Mouse (Mus musculus): ENCODE results near the gene Krt28. TPM values are rescaled to one million over a fixed set of nuclear protein-coding genes. Genes with fewer than 3 reads are reported as not detected.

Krt28 gene
- polyA plus RNA-seq, 1 experiment from 2014 or later: 0.09 TPM

- no peak for ATAC-seq
- H3K36me3 ChIP-seq: no peaks in the 10 kb centered on the region
- H3K9me3 ChIP-seq: no peaks in the 10 kb centered on the region
- H3K27ac ChIP-seq: no peak within 1 kb of the TSS
- no peak within 1 kb of the TSS for H3K4me3 ChIP-seq (replicated peaks)
- WGBS: 74% methylated on average over 12 of the region's 12 CpGs
- H3K4me2 ChIP-seq (replicated peaks): no peak within 1 kb of the TSS
- H3K27me3 ChIP-seq (replicated peaks): no peaks in the 10 kb centered on the region
- no peak within 1 kb of the TSS for H3K9ac ChIP-seq
- no peaks in the 10 kb centered on the region for H3K4me1 ChIP-seq (replicated peaks)
Measured at GRCm38 (mm10) chr11:99351004-99351403, 23.7 kb downstream of the Krt28 start, which contains the start of gene Krt27. Gene Krt27 (minus strand): TSS chr11:99351104.

DNA sequence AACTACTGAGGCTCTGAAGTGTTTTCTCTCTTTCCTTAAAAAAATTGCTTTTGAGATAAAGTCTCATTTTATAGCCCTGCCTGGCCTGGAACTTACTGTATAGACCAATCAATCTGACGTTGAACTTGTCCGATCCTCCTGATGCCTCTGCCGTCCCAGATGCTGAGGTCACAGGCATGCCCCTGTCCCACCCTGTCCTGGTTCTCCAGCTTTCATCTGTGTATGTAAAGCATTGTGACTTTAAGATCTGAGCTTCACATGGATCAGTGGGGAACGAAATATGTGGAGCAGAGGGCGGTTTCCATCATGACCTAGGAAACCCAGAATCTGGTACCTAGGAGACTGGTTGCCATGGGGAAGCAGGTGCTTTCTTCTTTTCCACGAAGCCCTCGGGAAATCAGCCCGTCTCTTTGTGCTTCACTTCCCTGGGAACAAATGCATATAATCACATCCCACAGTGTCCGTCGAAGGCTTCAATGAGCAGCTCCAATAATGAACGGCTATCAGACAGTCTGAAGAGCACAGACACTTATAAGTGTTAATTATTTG lies 35.3 kb downstream of the Krt28 start:
- Histone ChIP-seq H3K4me1 (replicated peaks) (no peaks in the 10 kb centered on the region), H3K27me3 (replicated peaks) (no peaks in the 10 kb centered on the region), H3K9me3 (no peaks in the 10 kb centered on the region), H3K9ac (no peak overlapping the region), H3K27ac (no peak overlapping the region), H3K4me3 (replicated peaks) (no peak overlapping the region), H3K4me2 (replicated peaks) (no peak overlapping the region), H3K36me3 (no peaks in the 10 kb centered on the region)
- WGBS: 79% methylated on average over 11 of the region's 11 CpGs
- no peak for ATAC-seq

GRCm38 (mm10) chr11:99337866-99338265 lies 36.8 kb downstream of the Krt28 start, which contains the start of gene Krt26:
Gene Krt26 (minus strand): TSS chr11:99337966.
- WGBS: 92% methylated on average over 11 of the region's 11 CpGs
- H3K9ac ChIP-seq: no peak within 1 kb of the TSS

GRCm38 (mm10) chr11:99333426-99333825 lies 41.3 kb downstream of the Krt28 start:
- no peaks in the 10 kb centered on the region for H3K9me3 ChIP-seq

More at GRCm38 (mm10) chr11:99337866-99338265, 36.8 kb downstream of the Krt28 start, which contains the start of gene Krt26:
- Histone ChIP-seq H3K36me3 (no peaks in the 10 kb centered on the region), H3K27ac (no peak within 1 kb of the TSS), H3K4me3 (replicated peaks) (no peak within 1 kb of the TSS), H3K4me2 (replicated peaks) (no peak within 1 kb of the TSS), H3K4me1 (replicated peaks) (no peaks in the 10 kb centered on the region), H3K27me3 (replicated peaks) (no peaks in the 10 kb centered on the region), H3K9me3 (no peaks in the 10 kb centered on the region)
- no peak for ATAC-seq

GRCm38 (mm10) chr11:99329655-99330054 lies 45.0 kb downstream of the Krt28 start:
- no peak overlapping the region for H3K9ac ChIP-seq
- H3K9me3 ChIP-seq: no peaks in the 10 kb centered on the region
- no peaks in the 10 kb centered on the region for H3K27me3 ChIP-seq (replicated peaks)
- no peak overlapping the region for H3K27ac ChIP-seq
- 54% methylated on average over 2 of the region's 2 CpGs for WGBS
- H3K4me2 ChIP-seq (replicated peaks): no peak overlapping the region
- no peak overlapping the region for H3K4me3 ChIP-seq (replicated peaks)
- no peaks in the 10 kb centered on the region for H3K36me3 ChIP-seq
- no peaks in the 10 kb centered on the region for H3K4me1 ChIP-seq (replicated peaks)
- no peak for ATAC-seq

More at GRCm38 (mm10) chr11:99333426-99333825, 41.3 kb downstream of the Krt28 start:
- no peak overlapping the region for H3K4me3 ChIP-seq (replicated peaks)
- H3K27me3 ChIP-seq (replicated peaks): no peaks in the 10 kb centered on the region
- no peak for ATAC-seq
- H3K4me2 ChIP-seq (replicated peaks): no peak overlapping the region
- H3K36me3 ChIP-seq: no peaks in the 10 kb centered on the region
- WGBS: 51% methylated on average over 13 of the region's 13 CpGs
- H3K9ac ChIP-seq: no peak overlapping the region
- H3K27ac ChIP-seq: no peak overlapping the region
- H3K4me1 ChIP-seq (replicated peaks): no peaks in the 10 kb centered on the region

DNA sequence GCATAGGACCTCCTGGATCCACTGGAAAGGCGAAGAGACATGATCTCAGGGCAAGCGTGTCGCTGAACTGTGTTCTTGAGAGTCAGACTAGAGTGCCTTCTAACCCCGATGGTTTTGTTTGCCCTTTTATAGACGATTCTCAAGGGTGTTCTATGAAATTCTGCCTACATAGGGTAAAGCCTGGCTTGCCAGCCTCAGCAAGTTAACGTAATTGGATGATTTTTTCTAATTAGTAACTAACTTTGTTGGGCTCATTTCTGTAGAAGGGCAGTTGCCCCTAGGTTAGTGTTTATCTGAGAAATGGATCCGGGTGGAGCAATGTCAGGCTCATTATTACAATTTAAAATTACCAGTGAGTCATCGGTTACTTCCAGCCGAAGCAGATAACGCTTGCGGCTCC lies 51.9 kb downstream of the Krt28 start, which contains the start of gene Krt25:
Gene Krt25, minus strand, starts transcription at position 101 of the 400 bp plus-strand sequence.
- WGBS: 90% methylated on average over 11 of the region's 11 CpGs
- Histone ChIP-seq H3K27me3 (replicated peaks) (no peaks in the 10 kb centered on the region), H3K27ac (no peak within 1 kb of the TSS), H3K4me2 (replicated peaks) (no peak within 1 kb of the TSS), H3K36me3 (no peaks in the 10 kb centered on the region), H3K4me1 (replicated peaks) (no peaks in the 10 kb centered on the region; the same call in 1 of the 2 replicates), H3K9ac (no peak within 1 kb of the TSS), H3K4me3 (replicated peaks) (no peak within 1 kb of the TSS), H3K9me3 (no peaks in the 10 kb centered on the region)
- ATAC-seq: no peak

GRCm38 (mm10) chr11:99321094-99321493 lies 53.6 kb downstream of the Krt28 start:
- no peaks in the 10 kb centered on the region for H3K36me3 ChIP-seq
- no peak overlapping the region for H3K4me2 ChIP-seq (replicated peaks)
- no peaks in the 10 kb centered on the region for H3K27me3 ChIP-seq (replicated peaks)
- H3K4me1 ChIP-seq (replicated peaks): no peaks in the 10 kb centered on the region; the same call in 1 of the 2 replicates
- H3K9ac ChIP-seq: no peak overlapping the region
- no peak overlapping the region for H3K4me3 ChIP-seq (replicated peaks)
- 89% methylated on average over 14 of the region's 14 CpGs for WGBS
- ATAC-seq: no peak
- H3K9me3 ChIP-seq: no peaks in the 10 kb centered on the region
- H3K27ac ChIP-seq: no peak overlapping the region

DNA sequence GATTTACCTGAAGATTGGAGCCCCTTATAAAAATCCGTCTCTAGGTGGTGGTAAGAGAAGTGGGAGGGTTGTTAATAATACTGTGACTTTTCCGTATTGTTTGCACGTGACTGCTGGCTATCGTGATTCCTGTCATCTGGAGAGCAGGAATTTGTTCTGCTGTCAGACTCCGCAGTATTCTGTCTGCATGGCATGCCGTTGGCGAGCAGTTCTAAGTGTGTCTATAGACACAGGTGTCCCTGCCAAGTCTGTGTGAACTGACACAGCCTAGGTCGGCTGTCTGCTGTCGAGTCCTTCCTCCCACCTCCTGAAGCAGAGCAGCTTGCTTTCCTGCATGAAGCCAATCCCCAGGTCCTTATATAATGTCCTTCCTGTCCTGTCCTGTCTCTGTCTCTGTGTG lies 55.6 kb downstream of the Krt28 start:
- H3K27me3 ChIP-seq (replicated peaks): no peaks in the 10 kb centered on the region
- H3K36me3 ChIP-seq: no peaks in the 10 kb centered on the region
- H3K27ac ChIP-seq: no peak overlapping the region
- no peak overlapping the region for H3K4me3 ChIP-seq (replicated peaks)
- H3K4me2 ChIP-seq (replicated peaks): no peak overlapping the region
- no peak for ATAC-seq
- WGBS: 35% methylated on average over 9 of the region's 9 CpGs
- H3K9ac ChIP-seq: no peak overlapping the region
- H3K9me3 ChIP-seq: no peaks in the 10 kb centered on the region
- no peaks in the 10 kb centered on the region; the same call in 1 of the 2 replicates for H3K4me1 ChIP-seq (replicated peaks)

- Histone ChIP-seq H3K9me3 (no peaks in the 10 kb centered on the region), H3K36me3 (no peaks in the 10 kb centered on the region), H3K9ac (no peak overlapping the region), H3K4me2 (replicated peaks) (no peak overlapping the region), H3K27me3 (replicated peaks) (no peaks in the 10 kb centered on the region), H3K27ac (no peak overlapping the region), H3K4me3 (replicated peaks) (no peak overlapping the region), H3K4me1 (replicated peaks) (no peaks in the 10 kb centered on the region; the same call in 1 of the 2 replicates)
- no peak for ATAC-seq
- WGBS: 46% methylated on average over 8 of the region's 8 CpGs
Measured at GRCm38 (mm10) chr11:99316543-99316942, 58.2 kb downstream of the Krt28 start.

Other genes with a start within 250 kb of the Krt28 start
- 0.43 and 0.87 TPM in 2 replicates for gene Ccr7, start 219.8 kb downstream of the Krt28 start, polyA plus RNA-seq (2015; fragmentation: Nextera tagmentation; extraction: Ambion mirVana)
- gene Smarce1, start 143.9 kb downstream of the Krt28 start, polyA plus RNA-seq (2015; fragmentation: Nextera tagmentation; extraction: Ambion mirVana): 186 and 190 TPM in 2 replicates
- gene Krt222, start 130.8 kb downstream of the Krt28 start, polyA plus RNA-seq (2015; fragmentation: Nextera tagmentation; extraction: Ambion mirVana): 0.25 and 0.49 TPM in 2 replicates
- 0.11 and 0.15 TPM in 2 replicates for gene Krt24, start 89.6 kb downstream of the Krt28 start, polyA plus RNA-seq (2015; fragmentation: Nextera tagmentation; extraction: Ambion mirVana)
- gene Krt25, start 52.0 kb downstream of the Krt28 start, polyA plus RNA-seq (2015; fragmentation: Nextera tagmentation; extraction: Ambion mirVana): not detected in 2 replicates
- 0.11 TPM in 1 of 2 replicates, not detected in the other for gene Krt26, start 36.9 kb downstream of the Krt28 start, polyA plus RNA-seq (2015; fragmentation: Nextera tagmentation; extraction: Ambion mirVana)
- not detected in 2 replicates for gene Krt27, start 23.8 kb downstream of the Krt28 start, polyA plus RNA-seq (2015; fragmentation: Nextera tagmentation; extraction: Ambion mirVana)
- 18.3 and 21.2 TPM in 2 replicates for gene Krt10, start 14.5 kb upstream of the Krt28 start, polyA plus RNA-seq (2015; fragmentation: Nextera tagmentation; extraction: Ambion mirVana)
- gene Krt12, start 47.4 kb upstream of the Krt28 start, polyA plus RNA-seq (2015; fragmentation: Nextera tagmentation; extraction: Ambion mirVana): not detected in 2 replicates
- 64.3 and 72.9 TPM in 2 replicates for gene Krt20, start 63.2 kb upstream of the Krt28 start, polyA plus RNA-seq (2015; fragmentation: Nextera tagmentation; extraction: Ambion mirVana)
- 12.2 and 13.1 TPM in 2 replicates for gene Krt23, start 118.2 kb upstream of the Krt28 start, polyA plus RNA-seq (2015; fragmentation: Nextera tagmentation; extraction: Ambion mirVana)
- gene Krt39, start 146.4 kb upstream of the Krt28 start, polyA plus RNA-seq (2015; fragmentation: Nextera tagmentation; extraction: Ambion mirVana): not detected in 2 replicates
- gene Krt40, start 168.3 kb upstream of the Krt28 start, polyA plus RNA-seq (2015; fragmentation: Nextera tagmentation; extraction: Ambion mirVana): not detected in 2 replicates
- gene Krtap3-3, start 176.0 kb upstream of the Krt28 start, polyA plus RNA-seq (2015; fragmentation: Nextera tagmentation; extraction: Ambion mirVana): not detected in 2 replicates
- gene Krtap3-2, start 181.9 kb upstream of the Krt28 start, polyA plus RNA-seq (2015; fragmentation: Nextera tagmentation; extraction: Ambion mirVana): not detected in 2 replicates
- gene Gm11939, start 184.6 kb upstream of the Krt28 start, polyA plus RNA-seq (2015; fragmentation: Nextera tagmentation; extraction: Ambion mirVana): not detected in 2 replicates
- 0.30 TPM in 1 of 2 replicates, not detected in the other for gene Krtap3-1, start 191.7 kb upstream of the Krt28 start, polyA plus RNA-seq (2015; fragmentation: Nextera tagmentation; extraction: Ambion mirVana)
- not detected in 2 replicates for gene Krtap1-5, start 206.1 kb upstream of the Krt28 start, polyA plus RNA-seq (2015; fragmentation: Nextera tagmentation; extraction: Ambion mirVana)
- gene Krtap1-4, start 208.8 kb upstream of the Krt28 start, polyA plus RNA-seq (2015; fragmentation: Nextera tagmentation; extraction: Ambion mirVana): not detected in 2 replicates
- not detected in 2 replicates for gene Krtap1-3, start 216.4 kb upstream of the Krt28 start, polyA plus RNA-seq (2015; fragmentation: Nextera tagmentation; extraction: Ambion mirVana)
- not detected in 2 replicates for gene Krtap9-3, start 223.2 kb upstream of the Krt28 start, polyA plus RNA-seq (2015; fragmentation: Nextera tagmentation; extraction: Ambion mirVana)
- gene Gm11938, start 228.4 kb upstream of the Krt28 start, polyA plus RNA-seq (2015; fragmentation: Nextera tagmentation; extraction: Ambion mirVana): not detected in 2 replicates
- gene Gm11937, start 235.3 kb upstream of the Krt28 start, polyA plus RNA-seq (2015; fragmentation: Nextera tagmentation; extraction: Ambion mirVana): not detected in 2 replicates
- gene Krtap2-4, start 239.9 kb upstream of the Krt28 start, polyA plus RNA-seq (2015; fragmentation: Nextera tagmentation; extraction: Ambion mirVana): not detected in 2 replicates
- gene Gm11562, start 245.5 kb upstream of the Krt28 start, polyA plus RNA-seq (2015; fragmentation: Nextera tagmentation; extraction: Ambion mirVana): not detected in 2 replicates